Mouse (Mus musculus): ENCODE data around the gene Neurl1a.

Gene Neurl1a

DNA sequence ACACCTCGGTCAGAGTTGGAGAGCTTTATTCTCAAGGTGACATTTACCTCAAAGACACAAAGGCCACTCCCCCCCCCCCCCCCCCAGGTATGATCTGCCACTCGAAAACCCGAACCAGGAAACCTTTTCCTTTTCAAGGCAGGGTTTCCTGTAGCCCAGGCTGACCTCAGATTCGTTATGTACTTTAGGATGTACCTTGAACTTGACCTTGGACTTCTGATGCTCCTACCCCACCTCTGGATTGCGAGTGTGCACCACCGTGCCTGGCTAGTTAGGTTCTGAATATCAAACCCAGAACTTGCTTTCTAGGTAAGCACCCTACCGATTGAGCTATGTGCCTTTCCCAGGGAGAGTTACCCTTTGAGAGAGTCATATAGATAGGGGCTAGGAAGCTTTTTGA is 69.7 kb downstream of the Neurl1a start:
- no peak for DNase-seq (ENCODE audit: low spot score)

GRCm38 (mm10) chr19:47248906-47249568 is 70.4 kb downstream of the Neurl1a start:
- DNase-seq (ENCODE audit: low spot score): no peak

DNA sequence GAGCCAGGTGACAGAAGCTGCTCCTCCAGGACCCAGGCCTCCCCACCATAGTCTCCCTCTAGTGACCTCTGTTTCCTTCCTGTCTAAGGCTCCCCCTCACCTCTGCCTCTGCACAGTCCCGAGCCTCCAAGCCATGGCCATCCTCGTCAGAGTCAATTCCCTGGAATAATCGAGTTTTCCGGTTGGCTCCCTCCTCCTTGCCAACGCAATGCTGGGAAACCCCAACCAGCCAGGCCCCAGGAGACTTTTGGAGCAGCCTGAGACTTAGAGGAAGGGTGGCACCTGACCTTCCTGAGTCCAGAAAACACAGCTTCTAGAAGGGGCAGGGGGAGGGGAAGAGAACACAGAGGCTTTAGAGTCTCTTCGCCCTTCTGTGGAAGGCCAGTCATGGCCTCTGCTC is 72.3 kb downstream of the Neurl1a start:
- DNase-seq (ENCODE audit: low spot score): no peak

GRCm38 (mm10) chr19:47253053-47253628 is 74.5 kb downstream of the Neurl1a start:
- no peak for DNase-seq (ENCODE audit: low spot score)

DNA sequence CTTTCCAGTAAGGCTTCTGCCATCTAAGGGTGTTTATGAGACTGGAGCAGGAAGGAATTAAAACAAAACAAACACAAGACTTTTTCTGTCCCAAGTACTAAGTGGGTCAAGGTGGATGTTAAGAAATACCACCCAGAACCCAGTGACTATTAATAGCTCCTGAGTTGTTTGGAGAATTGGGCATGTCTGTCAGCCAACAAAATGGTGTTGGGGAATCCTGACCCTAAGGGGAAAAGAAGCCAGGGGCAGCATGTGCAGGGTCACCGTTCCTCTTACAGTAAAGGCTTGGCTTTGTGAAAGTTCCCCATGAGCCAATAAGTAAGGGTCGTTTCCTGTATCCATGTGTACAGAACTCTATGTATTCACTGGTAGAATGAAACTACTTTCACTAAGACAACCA is 76.4 kb downstream of the Neurl1a start:
- no peak for DNase-seq (ENCODE audit: low spot score)

- no peak for DNase-seq (ENCODE audit: low spot score)
Measured at GRCm38 (mm10) chr19:47255919-47256318, 77.3 kb downstream of the Neurl1a start.

GRCm38 (mm10) chr19:47259581-47259980 is 81.0 kb downstream of the Neurl1a start:
- no peak for DNase-seq (ENCODE audit: low spot score)

DNA sequence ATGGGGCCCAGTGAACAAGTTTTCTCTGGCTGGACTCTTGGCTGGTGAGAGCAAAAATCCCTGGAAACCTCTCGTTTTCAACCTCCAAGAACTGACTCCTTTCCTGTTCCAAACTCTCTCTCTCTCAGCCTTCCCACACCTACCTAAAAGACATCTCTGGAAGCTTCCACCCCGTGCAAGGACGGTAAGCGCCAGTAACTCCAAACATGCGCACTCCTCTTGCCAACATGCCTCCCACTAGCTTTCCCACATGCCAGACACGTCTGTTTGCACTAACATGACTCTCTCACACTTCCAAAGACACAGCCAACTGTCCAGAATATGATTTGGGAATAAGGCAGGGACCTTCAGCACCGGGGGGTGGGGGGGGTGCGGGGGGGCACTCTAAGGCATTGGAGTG is 82.6 kb downstream of the Neurl1a start:
- no peak for DNase-seq (ENCODE audit: low spot score)

DNA sequence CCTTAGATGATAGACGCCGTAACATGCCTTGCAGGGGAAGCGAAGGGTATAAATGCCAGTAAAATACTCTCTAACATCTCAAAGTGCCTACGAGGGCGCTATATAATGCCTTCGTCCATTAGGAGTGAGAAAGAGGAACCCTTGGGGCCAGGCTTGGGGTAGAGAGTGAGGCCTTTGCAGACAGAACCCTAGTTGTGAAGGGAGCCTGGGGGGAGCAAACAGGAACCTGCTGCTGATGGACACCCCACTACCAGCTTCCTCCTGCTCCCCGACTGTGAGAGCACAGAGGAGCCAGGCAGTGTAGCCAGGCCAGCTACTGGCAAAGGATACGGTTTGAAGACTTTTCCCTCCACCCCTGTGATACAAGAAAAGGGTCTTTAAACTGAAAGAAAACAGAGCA is 85.0 kb downstream of the Neurl1a start:
- DNase-seq (ENCODE audit: low spot score): no peak

GRCm38 (mm10) chr19:47264322-47265092 is 85.9 kb downstream of the Neurl1a start:
- DNase-seq (ENCODE audit: low spot score): peak; percentile 82

DNA sequence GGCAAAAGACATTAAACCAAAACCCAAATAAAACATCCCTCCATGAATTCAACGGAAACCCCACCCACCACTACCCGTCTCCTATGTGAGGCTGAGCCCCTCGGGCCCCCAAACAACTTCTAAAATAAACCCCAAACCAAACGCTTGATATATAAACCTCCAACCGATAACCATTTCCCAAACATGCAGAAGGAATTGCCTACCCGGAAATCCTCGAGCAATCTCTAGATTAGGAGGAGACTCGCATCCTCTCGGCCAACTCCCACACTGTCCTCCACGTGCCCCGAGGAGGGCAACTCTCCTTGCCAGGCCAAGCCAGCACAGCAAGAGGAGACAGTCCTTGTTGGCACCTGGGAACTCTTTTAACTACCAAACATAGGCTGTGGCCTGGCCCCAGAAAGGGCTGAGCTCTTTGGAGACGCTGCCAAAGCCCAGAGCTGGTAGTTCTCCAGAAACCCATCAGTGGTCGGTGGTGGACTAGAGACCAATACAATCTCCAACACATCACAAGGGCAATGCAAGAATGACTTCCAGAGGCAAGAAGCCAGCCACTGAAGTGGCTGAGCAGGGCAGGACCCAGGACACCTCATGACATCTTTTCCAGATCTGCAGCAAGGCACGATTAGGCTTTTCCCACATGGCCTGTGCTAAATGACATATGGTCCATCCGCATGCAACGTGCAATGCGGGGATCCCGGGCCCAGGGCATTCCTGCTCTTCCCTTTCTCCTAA is 87.6 kb downstream of the Neurl1a start:
- no peak for DNase-seq (ENCODE audit: low spot score)

DNA sequence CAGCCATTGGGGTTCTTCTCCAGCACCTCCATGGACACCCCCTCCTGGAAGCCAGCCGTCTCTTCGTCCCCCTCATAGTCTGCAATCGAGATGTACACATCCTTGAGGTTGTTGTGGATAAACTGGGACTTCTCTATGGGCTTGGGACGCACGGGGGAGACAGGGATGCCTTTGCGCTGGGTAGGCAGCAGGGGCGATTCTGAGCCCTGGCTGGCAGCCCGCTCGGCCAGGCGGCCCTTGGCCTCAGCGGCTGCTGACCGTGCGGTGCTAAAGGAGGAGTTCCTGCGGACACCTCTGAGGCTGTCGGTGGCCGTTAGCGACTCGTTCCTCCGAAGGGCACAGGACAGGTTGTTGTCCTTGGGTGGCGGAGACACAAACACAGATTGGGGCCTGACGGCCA is 88.4 kb downstream of the Neurl1a start:
- no peak for DNase-seq (ENCODE audit: low spot score)

GRCm38 (mm10) chr19:47269729-47270128 is 91.1 kb downstream of the Neurl1a start:
- DNase-seq (ENCODE audit: low spot score): no peak

DNA sequence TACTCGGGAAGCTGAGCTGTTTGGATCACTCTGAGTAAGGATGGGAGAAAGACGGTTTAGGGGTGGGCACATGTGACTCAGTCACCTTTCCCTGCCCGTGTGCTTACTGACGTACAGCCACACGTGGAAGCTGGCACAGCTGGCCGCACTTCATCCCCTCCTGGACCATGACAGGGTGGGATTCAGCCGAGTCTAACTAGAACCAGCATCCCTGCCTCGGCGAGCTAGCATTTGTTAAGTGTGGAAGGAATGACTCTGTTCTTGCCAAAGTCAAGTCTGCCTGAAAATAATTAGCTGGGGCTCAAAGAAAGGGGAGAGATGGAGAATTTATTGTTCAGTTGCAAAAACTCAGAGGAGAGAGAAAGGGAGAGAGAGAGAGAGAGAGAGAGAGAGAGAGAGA is 91.9 kb downstream of the Neurl1a start:
- DNase-seq (ENCODE audit: low spot score): no peak

GRCm38 (mm10) chr19:47276730-47277129 is 98.1 kb downstream of the Neurl1a start:
- DNase-seq (ENCODE audit: low spot score): no peak

GRCm38 (mm10) chr19:47279372-47279771 is 100.8 kb downstream of the Neurl1a start:
- DNase-seq (ENCODE audit: low spot score): no peak

- DNase-seq (ENCODE audit: low spot score): peak; percentile 85
Measured at GRCm38 (mm10) chr19:47279788-47280532, 101.3 kb downstream of the Neurl1a start.

DNA sequence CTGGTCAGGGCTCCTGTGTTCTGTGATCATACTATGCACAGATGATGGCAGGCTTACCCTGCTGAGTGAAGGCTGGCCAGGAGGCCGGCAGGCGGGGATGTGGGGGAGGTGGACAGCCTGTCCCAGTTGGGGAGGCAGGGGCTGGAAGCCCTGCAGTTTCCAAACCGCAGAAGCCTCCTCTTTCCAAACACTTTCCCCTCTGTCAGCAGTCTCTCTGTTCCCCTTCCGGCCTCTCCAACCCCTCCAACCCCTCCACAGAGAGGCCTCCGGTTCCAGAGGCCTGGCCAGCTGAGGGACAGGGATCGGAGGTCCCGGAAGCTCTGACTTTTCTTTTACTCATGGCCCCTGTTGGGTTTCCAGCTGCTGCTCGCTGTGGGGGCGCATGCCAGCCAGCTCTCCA is 102.3 kb downstream of the Neurl1a start:
- peak; percentile 43 for DNase-seq (ENCODE audit: low spot score)

- DNase-seq (ENCODE audit: low spot score): peak; percentile 45
Measured at GRCm38 (mm10) chr19:47282050-47282454, 103.4 kb downstream of the Neurl1a start.

- no peak for DNase-seq (ENCODE audit: low spot score)
Measured at GRCm38 (mm10) chr19:47282688-47283215, 104.1 kb downstream of the Neurl1a start.

- DNase-seq (ENCODE audit: low spot score): no peak
Measured at GRCm38 (mm10) chr19:47285581-47285980, 107.0 kb downstream of the Neurl1a start.

All from urinary bladder, postnatal 14 days (tissue).